Mouse (Mus musculus) megakaryocyte, adult 5-6 weeks (primary cell): ENCODE results near the gene Ddx3y. TPM values are rescaled to one million over a fixed set of nuclear protein-coding genes. Genes with fewer than 3 reads are reported as not detected.

Experiments used
- ATAC-seq: 2 replicates; pipeline ENCODE4 v1.8.0; 2016; ENCODE audit warnings: mild to moderate bottlenecking, inconsistent platforms; ENCODE audit not compliant: poor library complexity, severe bottlenecking
- total RNA-seq, 2 experiments: library from RNA; stranded (forward) in 1 of 2; stranded (reverse) in 1 of 2; fragments of 153-499, 151-499 nt in 1 of 2; fragments of 221-1000, 200-1000 nt in 1 of 2; gene quantifications; 2 replicates each; pipeline versions ENCODE4 v1.2.3 to v1.2.4; 2015 to 2017

The Ddx3y gene
- total RNA-seq (2015) (31.2 and 31.3 TPM in 2 replicates), total RNA-seq (2017) (47.1 and 54.8 TPM in 2 replicates)

DNA sequence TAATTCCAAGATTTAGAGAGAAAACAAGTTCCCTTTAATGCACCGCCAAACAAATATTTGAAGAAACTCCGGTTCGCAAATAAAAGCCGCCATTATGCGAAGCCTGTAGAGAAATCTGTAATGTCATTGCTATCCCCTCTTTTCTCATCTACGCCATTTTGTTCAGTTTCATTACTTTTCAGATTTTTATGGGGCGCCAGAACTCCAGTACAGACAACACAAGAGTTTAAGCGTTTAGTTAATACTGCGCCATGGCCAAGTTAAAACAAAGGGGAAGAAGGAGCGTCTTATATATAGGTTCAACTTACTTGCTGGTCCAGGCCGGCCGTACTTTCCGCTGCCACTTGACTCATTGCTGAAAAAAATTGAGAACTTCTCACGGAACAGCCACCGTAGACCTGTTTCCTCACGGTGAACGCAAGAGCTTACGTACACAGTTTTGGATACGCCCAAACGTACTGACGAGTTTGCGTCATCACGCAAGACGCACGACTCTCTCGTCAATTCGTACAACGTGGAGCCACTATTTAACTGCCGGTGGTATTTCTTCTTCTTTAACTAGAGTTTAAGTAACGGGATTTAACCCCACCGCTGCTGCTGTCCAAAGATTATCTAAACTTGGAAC lies at the start of gene Ddx3y:
Gene Ddx3y, minus strand, starts transcription at position 459 of the 625 bp plus-strand sequence.
- peak; percentile 98 for ATAC-seq

DNA sequence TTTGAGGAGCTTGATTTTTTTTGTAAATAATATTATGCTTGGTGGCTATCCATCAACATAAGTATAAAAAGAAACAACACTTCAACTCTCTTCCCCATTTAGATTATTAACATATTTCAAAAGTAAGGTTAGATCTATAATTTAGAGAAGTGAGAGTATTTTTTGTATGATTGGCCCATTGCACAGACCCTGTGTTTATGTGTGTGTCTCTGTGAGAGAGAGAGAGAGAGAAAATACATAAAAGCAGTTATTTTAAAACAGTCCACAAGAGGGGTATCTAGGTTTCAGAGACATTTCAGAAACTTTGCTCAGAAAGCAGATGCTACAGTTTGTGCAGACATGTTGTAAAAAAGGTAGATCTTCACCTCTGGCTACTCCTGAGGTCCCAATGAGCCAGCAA lies 7.3 kb upstream of the Ddx3y start:
- ATAC-seq: peak; percentile 92

DNA sequence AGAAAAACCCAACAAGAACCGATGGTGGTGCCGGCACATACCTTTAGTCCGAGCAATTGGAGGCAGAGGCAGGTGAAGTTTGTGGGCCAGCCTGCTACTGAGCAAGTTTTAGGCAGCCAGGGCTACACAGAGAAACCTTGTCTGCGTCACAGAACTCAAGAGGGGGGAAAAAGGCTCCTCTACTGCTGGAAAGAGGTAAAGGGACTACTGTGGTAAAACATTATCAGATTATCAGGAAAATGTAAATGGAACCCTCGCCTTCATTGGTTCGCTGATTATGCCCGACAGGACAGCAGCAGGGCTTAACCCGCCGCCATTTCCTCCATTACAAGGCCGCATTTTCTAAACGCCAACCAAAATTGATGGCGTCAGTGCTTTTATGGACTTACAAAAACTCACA lies 694 bp downstream of the Ddx3y start:
- ATAC-seq: peak; percentile 62

DNA sequence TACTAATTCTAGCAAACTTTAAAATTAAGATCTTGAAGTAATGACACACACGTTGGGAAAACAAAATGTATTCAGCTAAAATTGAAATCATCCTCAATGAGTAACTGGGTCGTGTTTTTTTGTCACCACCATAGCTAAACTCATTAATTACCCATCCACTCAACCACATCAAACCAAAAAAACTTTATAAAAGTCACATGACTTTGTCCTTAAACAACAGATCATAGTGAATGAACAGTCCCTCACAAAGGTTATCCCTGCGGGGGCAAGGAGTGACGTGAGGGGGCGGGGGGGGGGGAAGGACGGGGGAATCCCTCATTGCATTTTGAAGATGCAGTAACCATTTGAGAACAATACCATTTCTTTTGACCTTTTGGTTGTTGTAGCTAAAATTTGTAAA lies 40.3 kb downstream of the Ddx3y start:
- ATAC-seq: no peak

DNA sequence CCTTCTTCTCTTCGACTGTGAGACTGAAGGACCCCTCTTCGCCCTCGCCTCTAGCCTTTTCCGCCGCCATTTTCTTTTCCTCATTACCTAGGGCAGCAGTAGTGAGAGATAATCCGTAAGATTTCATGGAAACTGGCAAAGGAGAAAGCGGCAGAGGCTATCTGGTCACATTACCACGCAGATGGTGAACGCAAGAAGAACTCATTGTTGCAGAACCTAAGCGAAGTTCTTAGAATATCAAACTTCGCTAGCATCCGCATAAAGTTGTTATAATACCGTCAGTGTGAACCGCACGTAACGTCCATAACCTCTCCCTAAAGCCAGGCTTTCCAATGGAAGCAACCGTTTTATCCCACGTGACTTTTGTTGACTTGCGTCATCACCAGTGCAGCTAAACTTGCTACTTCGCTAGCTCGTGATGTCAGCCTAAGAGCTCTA lies 41.0 kb downstream of the Ddx3y start, which contains the start of gene Uty:
Gene Uty, minus strand, starts transcription at position 334 of the 438 bp plus-strand sequence.
- ATAC-seq: peak; percentile 96

DNA sequence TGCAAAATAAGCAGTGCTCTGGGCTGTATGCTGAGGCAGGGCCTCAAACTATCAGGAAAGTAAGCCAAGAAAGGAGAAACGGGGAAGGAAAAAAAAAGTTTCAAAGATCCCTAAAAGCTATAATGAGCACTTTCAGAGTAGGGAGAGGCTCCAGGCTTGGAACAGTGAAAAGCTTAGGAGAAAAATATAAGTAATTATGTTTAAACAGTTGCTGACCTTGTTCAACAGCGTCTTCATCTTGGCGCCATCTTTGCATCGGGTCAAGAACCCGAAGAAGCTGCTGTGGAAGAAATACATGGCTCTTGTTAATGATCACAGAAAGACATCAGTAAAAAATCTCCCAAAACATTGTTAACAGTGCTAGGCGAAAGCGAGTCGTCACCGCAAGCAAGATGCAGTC lies 41.5 kb downstream of the Ddx3y start:
- peak; percentile 31 for ATAC-seq

DNA sequence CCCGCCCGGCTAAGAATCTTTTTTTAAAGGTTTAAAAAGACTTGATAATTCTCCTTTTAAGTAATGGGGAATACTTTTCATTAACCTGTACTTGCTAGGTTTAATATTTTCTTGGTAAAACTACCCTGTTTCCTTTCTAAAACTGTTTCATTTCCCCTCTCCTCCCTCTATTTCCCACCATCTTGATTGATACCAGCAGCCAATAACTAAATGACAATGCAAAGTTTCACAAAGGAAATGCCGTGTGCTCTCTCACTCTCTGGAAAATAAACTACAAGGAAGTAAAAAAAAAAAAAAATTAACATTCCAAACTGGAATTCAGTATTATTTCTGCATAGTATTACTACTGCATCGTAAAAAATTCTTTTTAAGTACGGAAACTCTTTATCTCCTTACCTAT lies 42.0 kb downstream of the Ddx3y start:
- no peak for ATAC-seq

DNA sequence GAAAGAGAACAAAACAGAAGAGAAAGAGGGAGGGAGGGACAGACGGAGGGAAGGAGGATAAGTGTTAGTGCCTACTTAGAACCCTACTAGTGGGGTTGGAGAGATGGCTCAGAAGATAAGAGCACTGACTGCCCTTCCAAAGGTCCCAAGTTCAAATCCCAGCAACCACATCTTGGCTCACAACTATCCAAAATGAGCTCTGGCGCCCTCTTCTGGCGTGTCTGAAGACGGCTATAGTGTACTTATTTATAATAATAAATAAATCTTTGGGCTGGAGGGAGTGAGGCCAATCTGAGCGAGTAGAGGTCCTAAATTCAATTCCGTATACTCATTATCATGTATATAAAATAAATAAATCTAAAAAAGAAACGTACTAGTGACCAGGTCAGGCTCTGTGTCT lies 66.4 kb downstream of the Ddx3y start:
- ATAC-seq: no peak

Other genes with a start within 250 kb of the Ddx3y start
- 13.3 and 20.3 TPM in 2 replicates for gene Uty, start 40.9 kb downstream of the Ddx3y start, total RNA-seq (2015)
- gene Uty, start 40.9 kb downstream of the Ddx3y start, total RNA-seq (2017): 18.4 and 21.5 TPM in 2 replicates
- not detected in 2 replicates for gene Usp9y, start 173.2 kb upstream of the Ddx3y start, total RNA-seq (2015)
- not detected in 2 replicates for gene Usp9y, start 173.2 kb upstream of the Ddx3y start, total RNA-seq (2017)